In the genomic region with DNA sequence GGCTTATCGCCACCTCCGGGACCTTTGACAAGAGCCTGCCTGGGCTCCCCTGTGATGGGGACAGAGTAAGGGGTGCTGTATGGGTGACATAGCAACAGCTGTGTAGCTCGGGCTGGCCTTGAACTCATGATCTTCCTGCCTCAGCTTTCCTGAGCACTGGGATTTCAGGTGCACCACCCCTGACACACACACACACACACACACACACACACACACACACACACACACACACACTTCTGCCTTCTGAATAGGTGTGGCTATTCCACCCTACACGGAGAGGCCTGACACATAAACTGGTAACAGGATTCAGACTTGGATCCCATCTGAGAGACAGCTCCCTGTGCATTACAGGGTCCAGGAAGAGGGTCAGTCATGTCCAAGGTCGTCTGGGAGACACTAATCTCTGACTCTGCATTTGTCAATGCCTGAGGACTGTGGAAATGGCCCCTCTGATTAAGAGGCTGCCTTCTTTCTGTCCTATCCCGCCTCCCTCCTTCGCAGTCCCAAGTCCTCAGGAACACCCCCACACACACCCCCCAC, we compare ENCODE assay signal across 8 mouse cellular contexts. TPM values are rescaled to one million over a fixed set of nuclear protein-coding genes. Genes with fewer than 3 reads are reported as not detected.
DNase-seq lines count a peak whose midpoint lies in the region; ATAC-seq and TF ChIP-seq lines count a peak whose summit lies in the region.

No protein-coding gene starts in this region.

- no peak overlapping the region for H3K9ac ChIP-seq in forebrain, embryonic 14.5 days (ENCODE audit: low read length)
- no peak overlapping the region for H3K9ac ChIP-seq in lung, embryonic 14.5 days
- H3K9ac ChIP-seq in embryonic facial prominence, embryonic 15.5 days, result no peak overlapping the region
- no peak overlapping the region for H3K9ac ChIP-seq in liver, postnatal 0 days (replicated peaks)

- peak overlapping the region; percentile 80 for H3K27ac ChIP-seq in forebrain, embryonic 10.5 days
- H3K27ac ChIP-seq in forebrain, embryonic 14.5 days (ENCODE audit: low read depth, low read length), result no peak overlapping the region
- H3K27ac ChIP-seq in lung, embryonic 14.5 days (ENCODE audit: low read depth), result peak overlapping the region; percentile 88
- peak overlapping the region; percentile 86 for H3K27ac ChIP-seq in embryonic facial prominence, embryonic 15.5 days (replicated peaks)
- H3K27ac ChIP-seq in liver, postnatal 0 days (ENCODE audit: low read depth), result peak overlapping the region; percentile 62

- no peak; the same call in 1 of the 2 replicates for ATAC-seq in forebrain, embryonic 14.5 days
- peak; percentile 4; the same call in 1 of the 2 replicates for ATAC-seq in lung, embryonic 14.5 days (ENCODE audit: insufficient read depth)
- no peak for ATAC-seq in embryonic facial prominence, embryonic 15.5 days (ENCODE audit: insufficient number of reproducible peaks, low FRiP score, low TSS enrichment, low read depth)
- no peak for ATAC-seq in liver, postnatal 0 days

- no peak overlapping the region for H3K4me3 ChIP-seq in forebrain, embryonic 10.5 days
- H3K4me3 ChIP-seq in forebrain, embryonic 14.5 days (ENCODE audit: low read depth, low read length), result no peak overlapping the region
- H3K4me3 ChIP-seq in lung, embryonic 14.5 days (ENCODE audit: low read depth, low read length), result no peak overlapping the region
- no peak overlapping the region for H3K4me3 ChIP-seq in embryonic facial prominence, embryonic 15.5 days (replicated peaks)
- no peak overlapping the region for H3K4me3 ChIP-seq in liver, postnatal 0 days (ENCODE audit: low read depth, low read length)

- no peak for TF ChIP-seq CTCF in lung, embryonic 14.5 days (IDR thresholded peaks at IDR 0.05; ENCODE audit: low read depth)
- no peak for TF ChIP-seq CTCF in liver, postnatal 0 days (IDR thresholded peaks at IDR 0.05; ENCODE audit: low read depth)

- WGBS in forebrain, embryonic 10.5 days, result 60% methylated on average over 7 of the region's 7 CpGs
- 57% methylated on average over 7 of the region's 7 CpGs for WGBS in forebrain, embryonic 14.5 days
- WGBS in lung, embryonic 14.5 days, result 40% methylated on average over 7 of the region's 7 CpGs
- 52% methylated on average over 7 of the region's 7 CpGs for WGBS in embryonic facial prominence, embryonic 15.5 days
- 31% methylated on average over 7 of the region's 7 CpGs for WGBS in liver, postnatal 0 days (ENCODE audit: insufficient replicate concordance)

- peaks cover 59% of the 10 kb centered on the region for H3K4me1 ChIP-seq in forebrain, embryonic 10.5 days
- peaks cover 17% of the 10 kb centered on the region for H3K4me1 ChIP-seq in forebrain, embryonic 14.5 days (ENCODE audit: control insufficient read depth, insufficient read depth, low read length)
- H3K4me1 ChIP-seq in lung, embryonic 14.5 days (ENCODE audit: insufficient read depth), result peaks cover 41% of the 10 kb centered on the region
- peaks cover 49% of the 10 kb centered on the region for H3K4me1 ChIP-seq in embryonic facial prominence, embryonic 15.5 days
- peaks cover 42% of the 10 kb centered on the region for H3K4me1 ChIP-seq in liver, postnatal 0 days (ENCODE audit: insufficient read depth)

- H3K9me3 ChIP-seq in forebrain, embryonic 10.5 days, result no peaks in the 10 kb centered on the region
- H3K9me3 ChIP-seq in forebrain, embryonic 14.5 days (replicated peaks; ENCODE audit: control insufficient read depth, low read length), result no peaks in the 10 kb centered on the region
- no peaks in the 10 kb centered on the region for H3K9me3 ChIP-seq in lung, embryonic 14.5 days (ENCODE audit: low read depth, low read length)
- no peaks in the 10 kb centered on the region for H3K9me3 ChIP-seq in embryonic facial prominence, embryonic 15.5 days (replicated peaks)
- no peaks in the 10 kb centered on the region for H3K9me3 ChIP-seq in liver, postnatal 0 days (ENCODE audit: low read length)

- H3K4me2 ChIP-seq in forebrain, embryonic 14.5 days (ENCODE audit: low read length), result no peak overlapping the region
- H3K4me2 ChIP-seq in lung, embryonic 14.5 days, result peak overlapping the region; percentile 49; the same call in 1 of the 2 replicates
- H3K4me2 ChIP-seq in embryonic facial prominence, embryonic 15.5 days (replicated peaks), result peak overlapping the region; percentile 35
- H3K4me2 ChIP-seq in liver, postnatal 0 days (ENCODE audit: low read depth, low read length), result peak overlapping the region; percentile 51; the same call in 1 of the 2 replicates

- no peaks in the 10 kb centered on the region for H3K36me3 ChIP-seq in forebrain, embryonic 10.5 days (replicated peaks)
- no peaks in the 10 kb centered on the region for H3K36me3 ChIP-seq in forebrain, embryonic 14.5 days (ENCODE audit: control insufficient read depth, insufficient read depth, low read length)
- no peaks in the 10 kb centered on the region for H3K36me3 ChIP-seq in lung, embryonic 14.5 days (ENCODE audit: insufficient read depth)
- H3K36me3 ChIP-seq in embryonic facial prominence, embryonic 15.5 days, result no peaks in the 10 kb centered on the region
- no peaks in the 10 kb centered on the region for H3K36me3 ChIP-seq in liver, postnatal 0 days (replicated peaks; ENCODE audit: insufficient read depth, low read length)

- no peak for DNase-seq in forebrain, embryonic 10.5 days (ENCODE audit: extremely low spot score, low spot score)
- DNase-seq in forebrain, embryonic 14.5 days (ENCODE audit: low spot score), result no peak
- DNase-seq in lung, embryonic 14.5 days, result no peak
- no peak for DNase-seq in lung, postnatal 25 days (ENCODE audit: low spot score)
- no peak for DNase-seq in liver, postnatal 0 days
- DNase-seq in ovary, postnatal 10 days (ENCODE audit: low spot score), result no peak
- no peak for DNase-seq in adrenal gland, postnatal 10 days

- TF ChIP-seq EP300 in liver, postnatal 0 days (IDR thresholded peaks at IDR 0.05; ENCODE audit: low read depth), result no peak

- peaks cover 32% of the 10 kb centered on the region for H3K27me3 ChIP-seq in forebrain, embryonic 10.5 days (ENCODE audit: poor library complexity, severe bottlenecking)
- H3K27me3 ChIP-seq in forebrain, embryonic 14.5 days (replicated peaks; ENCODE audit: control insufficient read depth, insufficient read depth, low read length), result no peaks in the 10 kb centered on the region
- H3K27me3 ChIP-seq in lung, embryonic 14.5 days (ENCODE audit: insufficient read depth, low read length), result no peaks in the 10 kb centered on the region
- no peaks in the 10 kb centered on the region; the same call in 1 of the 2 replicates for H3K27me3 ChIP-seq in embryonic facial prominence, embryonic 15.5 days
- no peaks in the 10 kb centered on the region for H3K27me3 ChIP-seq in liver, postnatal 0 days (ENCODE audit: insufficient read depth, low read length)

RNA-seq across cellular contexts. Expression of a gene that starts 29.5 kb away (rescaled TPM):
- polyA plus RNA-seq in forebrain, embryonic 10.5 days (2016; fragmentation: Nextera tagmentation; extraction: Ambion mirVana), result 26.2 and 27.9 TPM in 2 replicates
- 18.8 and 19.7 TPM in 2 replicates for polyA plus RNA-seq in forebrain, embryonic 14.5 days (2014; fragmentation: Nextera tagmentation; extraction: Ambion mirVana)
- 26.7 and 28.1 TPM in 2 replicates for polyA plus RNA-seq in lung, embryonic 14.5 days (2014; fragmentation: Nextera tagmentation; extraction: Ambion mirVana)
- polyA plus RNA-seq in embryonic facial prominence, embryonic 15.5 days (2015; fragmentation: Nextera tagmentation; extraction: Ambion mirVana), result 24.1 and 24.8 TPM in 2 replicates
- 15.5 and 17.0 TPM in 2 replicates for polyA plus RNA-seq in liver, postnatal 0 days (2015; fragmentation: Nextera tagmentation; extraction: Ambion mirVana)
- total RNA-seq in adrenal gland, postnatal 10 days (2021), result 10 to 100 TPM; 45.4 to 52.7 TPM

RNA-seq across cellular contexts. Expression of a gene that starts 42.8 kb away (rescaled TPM):
- 32.7 and 35.3 TPM in 2 replicates for polyA plus RNA-seq in forebrain, embryonic 10.5 days (2016; fragmentation: Nextera tagmentation; extraction: Ambion mirVana)
- 10.2 and 11.1 TPM in 2 replicates for polyA plus RNA-seq in forebrain, embryonic 14.5 days (2014; fragmentation: Nextera tagmentation; extraction: Ambion mirVana)
- 3.0 and 3.5 TPM in 2 replicates for polyA plus RNA-seq in lung, embryonic 14.5 days (2014; fragmentation: Nextera tagmentation; extraction: Ambion mirVana)
- polyA plus RNA-seq in embryonic facial prominence, embryonic 15.5 days (2015; fragmentation: Nextera tagmentation; extraction: Ambion mirVana), result 83.3 and 89.1 TPM in 2 replicates
- polyA plus RNA-seq in liver, postnatal 0 days (2015; fragmentation: Nextera tagmentation; extraction: Ambion mirVana), result 3.6 and 5.2 TPM in 2 replicates
- 100 to 1,000 TPM in 1 of 2 experiments, 10 to 100 TPM in 1; 46.2 to 129 TPM for total RNA-seq in adrenal gland, postnatal 10 days (2021)
